Mouse (Mus musculus): ENCODE data around the gene 1700025C18Rik. TPM values are rescaled to one million over a fixed set of nuclear protein-coding genes. Genes with fewer than 3 reads are reported as not detected.

1700025C18Rik gene
- polyA plus RNA-seq, 1 experiment from 2014 or later: not detected

DNA sequence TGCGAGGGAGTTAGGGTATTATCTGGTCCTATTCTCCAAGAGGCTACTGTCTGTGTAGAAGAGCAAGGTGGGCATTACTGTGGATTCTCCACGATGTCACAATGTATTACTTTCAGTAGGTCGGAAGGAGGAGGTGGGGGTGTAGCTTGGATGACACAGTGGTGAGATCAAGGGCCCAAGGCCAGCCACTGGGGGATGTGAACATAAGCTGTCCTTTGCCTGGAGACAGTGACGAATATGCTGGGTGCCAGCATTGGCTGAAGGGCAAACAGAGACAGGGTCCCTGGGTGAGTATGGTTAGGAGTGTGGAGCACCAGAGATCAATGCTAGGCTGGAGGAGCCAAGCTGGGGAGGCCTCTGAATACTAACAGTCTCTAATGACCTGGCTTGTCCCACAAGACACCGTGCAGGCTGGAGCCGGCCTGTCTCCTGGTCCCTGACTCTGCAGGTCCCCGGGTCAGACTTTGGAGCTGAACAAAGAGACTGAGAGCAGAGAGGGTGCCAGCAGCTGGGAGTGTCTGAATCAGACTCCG, 949 bp upstream of the 1700025C18Rik start:
- Histone ChIP-seq H3K9me3 (ENCODE audit: control insufficient read depth, low read length) (no peaks in the 10 kb centered on the region), H3K9ac (ENCODE audit: low read length) (no peak overlapping the region), H3K36me3 (ENCODE audit: control insufficient read depth, insufficient read depth, low read length) (no peaks in the 10 kb centered on the region), H3K4me1 (ENCODE audit: control insufficient read depth, insufficient read depth, low read length) (0 out of 2 replicates have a peak, but pooled peaks cover 1% of the 10 kb centered on the region), H3K4me2 (ENCODE audit: low read depth) (no peak overlapping the region), H3K27me3 (ENCODE audit: control insufficient read depth, insufficient read depth, low read length) (no peaks in the 10 kb centered on the region), H3K27ac (ENCODE audit: low read depth, low read length) (no peak overlapping the region), H3K4me3 (ENCODE audit: low read depth, low read length) (no peak overlapping the region)
- ATAC-seq (ENCODE audit: insufficient read depth, low FRiP score, low TSS enrichment) (no peak), DNase-seq (ENCODE audit: low spot score) (no peak)
- 73% methylated on average over 8 of the region's 8 CpGs for WGBS

DNA sequence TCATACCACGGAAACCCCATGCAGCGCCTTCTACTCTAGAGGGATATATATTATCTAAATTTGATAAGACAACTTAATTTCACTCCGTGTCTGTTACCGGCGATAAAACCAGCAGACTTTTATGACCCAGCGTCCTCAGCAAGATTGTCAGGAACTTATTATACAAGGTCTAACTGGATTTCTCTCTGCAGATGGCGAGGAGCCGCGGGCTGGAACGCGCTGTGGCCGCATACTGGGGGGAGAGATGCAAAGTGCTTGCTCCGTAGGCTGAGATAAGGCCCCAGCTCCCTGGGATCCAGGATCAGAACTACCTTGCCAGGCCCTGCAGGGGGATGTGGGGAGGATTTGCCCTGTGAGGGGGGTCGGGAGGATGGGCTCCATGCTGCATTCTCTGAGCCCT, 1.1 kb downstream of the 1700025C18Rik start:
- WGBS: 49% methylated on average over 14 of the region's 14 CpGs

DNA sequence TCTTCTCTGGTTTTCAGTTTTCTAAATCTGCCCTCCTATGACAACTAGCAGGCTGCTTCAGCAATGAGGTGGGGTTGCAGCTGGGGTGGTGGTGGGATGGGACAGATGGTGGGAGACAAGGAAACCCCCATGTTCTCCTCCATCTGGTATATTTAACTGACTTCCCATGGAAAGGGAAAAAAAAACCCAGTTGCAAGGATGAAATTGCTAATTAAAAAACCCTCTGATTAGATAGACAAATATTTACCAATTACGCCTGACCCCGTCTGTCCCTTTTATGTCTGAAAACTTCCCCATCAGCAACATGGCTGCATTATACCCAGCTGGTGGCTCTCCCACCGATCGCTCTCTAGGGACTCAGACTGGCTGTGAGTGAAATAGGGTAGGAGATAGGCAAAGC, 3.9 kb downstream of the 1700025C18Rik start:
- no peaks in the 10 kb centered on the region for H3K36me3 ChIP-seq (ENCODE audit: control insufficient read depth, insufficient read depth, low read length)
- H3K4me2 ChIP-seq (ENCODE audit: low read depth): no peak overlapping the region
- no peak overlapping the region for H3K4me3 ChIP-seq (ENCODE audit: low read depth, low read length)
- H3K4me1 ChIP-seq (ENCODE audit: control insufficient read depth, insufficient read depth, low read length): no peaks in the 10 kb centered on the region
- no peaks in the 10 kb centered on the region for H3K27me3 ChIP-seq (ENCODE audit: control insufficient read depth, insufficient read depth, low read length)
- H3K9me3 ChIP-seq (ENCODE audit: control insufficient read depth, low read length): no peaks in the 10 kb centered on the region
- DNase-seq (ENCODE audit: low spot score) (no peak), ATAC-seq (ENCODE audit: insufficient read depth, low FRiP score, low TSS enrichment) (no peak)
- WGBS: 81% methylated on average over 4 of the region's 4 CpGs
- H3K27ac ChIP-seq (ENCODE audit: low read depth, low read length): no peak overlapping the region
- H3K9ac ChIP-seq (ENCODE audit: low read length): no peak overlapping the region

More for the DNA sequence above, 1.1 kb downstream of the 1700025C18Rik start:
- DNase-seq (ENCODE audit: low spot score) (no peak), ATAC-seq (ENCODE audit: insufficient read depth, low FRiP score, low TSS enrichment) (no peak)
- H3K27me3 ChIP-seq (ENCODE audit: control insufficient read depth, insufficient read depth, low read length): no peaks in the 10 kb centered on the region
- H3K36me3 ChIP-seq (ENCODE audit: control insufficient read depth, insufficient read depth, low read length): no peaks in the 10 kb centered on the region
- no peak overlapping the region for H3K4me3 ChIP-seq (ENCODE audit: low read depth, low read length)
- H3K4me2 ChIP-seq (ENCODE audit: low read depth): no peak overlapping the region
- H3K9me3 ChIP-seq (ENCODE audit: control insufficient read depth, low read length): no peaks in the 10 kb centered on the region
- H3K9ac ChIP-seq (ENCODE audit: low read length): no peak overlapping the region
- H3K4me1 ChIP-seq (ENCODE audit: control insufficient read depth, insufficient read depth, low read length): no peaks in the 10 kb centered on the region
- no peak overlapping the region for H3K27ac ChIP-seq (ENCODE audit: low read depth, low read length)

DNA sequence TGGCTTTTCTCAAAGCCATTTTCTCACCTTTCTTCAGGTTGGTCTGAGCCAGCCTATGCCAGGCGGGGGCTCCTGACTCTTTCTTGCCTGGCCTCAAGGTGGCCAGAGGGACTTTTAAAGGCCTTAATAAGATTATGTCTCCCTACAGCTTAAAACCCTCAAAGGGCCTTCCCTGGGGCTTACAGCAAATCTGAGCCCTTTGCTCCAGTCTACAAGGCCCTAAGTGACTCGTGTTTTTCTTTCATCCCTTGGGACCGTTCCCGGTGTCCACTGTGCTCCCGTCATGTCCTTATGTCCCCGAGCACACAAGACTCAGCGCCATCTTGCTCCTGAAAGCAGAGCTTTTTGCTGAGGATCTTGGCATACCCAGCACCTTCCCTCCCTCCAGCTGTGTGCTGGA, 9.3 kb downstream of the 1700025C18Rik start:
- 38% methylated on average over 7 of the region's 7 CpGs for WGBS
- H3K4me3 ChIP-seq (ENCODE audit: low read depth, low read length): no peak overlapping the region
- H3K27me3 ChIP-seq (ENCODE audit: control insufficient read depth, insufficient read depth, low read length): peaks cover 39% of the 10 kb centered on the region
- peaks cover 14% of the 10 kb centered on the region for H3K4me1 ChIP-seq (ENCODE audit: control insufficient read depth, insufficient read depth, low read length)
- H3K9ac ChIP-seq (ENCODE audit: low read length): no peak overlapping the region
- no peak overlapping the region for H3K4me2 ChIP-seq (ENCODE audit: low read depth)
- ATAC-seq (ENCODE audit: insufficient read depth, low FRiP score, low TSS enrichment): no peak
- H3K9me3 ChIP-seq (ENCODE audit: control insufficient read depth, low read length): no peaks in the 10 kb centered on the region
- H3K36me3 ChIP-seq (ENCODE audit: control insufficient read depth, insufficient read depth, low read length): no peaks in the 10 kb centered on the region
- H3K27ac ChIP-seq (ENCODE audit: low read depth, low read length): no peak overlapping the region
- DNase-seq (ENCODE audit: low spot score): no peak

DNA sequence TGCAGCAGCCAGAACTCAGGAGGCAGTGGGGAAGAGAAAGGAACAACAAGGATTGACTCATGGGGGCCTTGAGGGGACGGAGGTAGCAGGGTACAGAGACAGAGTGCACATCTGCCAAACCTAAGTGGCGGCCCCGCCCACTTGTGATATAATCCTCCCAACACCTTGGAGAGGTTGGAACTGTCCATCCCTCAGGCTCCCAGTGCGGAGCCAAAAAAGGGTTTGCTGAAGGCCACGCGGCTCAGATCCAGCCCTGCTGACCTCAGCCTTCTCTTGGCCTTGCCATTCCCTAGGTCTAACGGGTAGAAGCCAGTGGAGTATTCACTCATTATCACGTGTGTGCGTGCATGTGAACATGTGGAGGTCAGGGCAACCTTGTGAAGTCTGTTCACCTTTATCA, 9.9 kb downstream of the 1700025C18Rik start:
- H3K9me3 ChIP-seq (ENCODE audit: control insufficient read depth, low read length): no peaks in the 10 kb centered on the region
- DNase-seq (ENCODE audit: low spot score): no peak
- H3K27me3 ChIP-seq (ENCODE audit: control insufficient read depth, insufficient read depth, low read length): peaks cover 45% of the 10 kb centered on the region
- H3K4me1 ChIP-seq (ENCODE audit: control insufficient read depth, insufficient read depth, low read length): peaks cover 14% of the 10 kb centered on the region
- no peak overlapping the region for H3K27ac ChIP-seq (ENCODE audit: low read depth, low read length)
- no peak overlapping the region for H3K4me3 ChIP-seq (ENCODE audit: low read depth, low read length)
- H3K9ac ChIP-seq (ENCODE audit: low read length): no peak overlapping the region
- no peaks in the 10 kb centered on the region for H3K36me3 ChIP-seq (ENCODE audit: control insufficient read depth, insufficient read depth, low read length)
- H3K4me2 ChIP-seq (ENCODE audit: low read depth): no peak overlapping the region
- ATAC-seq (ENCODE audit: insufficient read depth, low FRiP score, low TSS enrichment): no peak
- WGBS: 22% methylated on average over 9 of the region's 9 CpGs

DNA sequence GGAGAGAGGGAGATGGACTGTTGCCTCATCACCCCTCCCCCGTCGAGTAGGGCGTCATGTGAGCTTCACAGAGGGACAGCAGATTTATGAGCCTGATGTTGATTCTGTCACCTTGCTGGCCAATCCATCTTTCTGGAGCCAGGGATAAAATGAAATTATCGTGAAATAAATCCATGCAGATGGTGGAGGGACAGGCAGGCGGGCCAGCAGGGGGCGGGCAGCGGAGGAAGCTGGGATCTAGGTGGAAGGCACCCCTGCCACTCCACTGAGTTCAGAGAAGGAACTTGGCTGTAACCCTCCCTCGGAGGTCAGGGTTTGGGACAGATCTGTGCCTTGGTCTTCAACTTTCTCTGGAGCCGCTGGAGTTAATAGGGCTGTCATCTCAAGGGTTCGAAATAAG, 11.9 kb downstream of the 1700025C18Rik start:
- Histone ChIP-seq H3K36me3 (ENCODE audit: control insufficient read depth, insufficient read depth, low read length) (no peaks in the 10 kb centered on the region), H3K9ac (ENCODE audit: low read length) (no peak overlapping the region), H3K4me3 (ENCODE audit: low read depth, low read length) (no peak overlapping the region), H3K4me2 (ENCODE audit: low read depth) (no peak overlapping the region), H3K27ac (ENCODE audit: low read depth, low read length) (no peak overlapping the region), H3K4me1 (ENCODE audit: control insufficient read depth, insufficient read depth, low read length) (peaks cover 14% of the 10 kb centered on the region), H3K9me3 (ENCODE audit: control insufficient read depth, low read length) (no peaks in the 10 kb centered on the region), H3K27me3 (ENCODE audit: control insufficient read depth, insufficient read depth, low read length) (peaks cover 57% of the 10 kb centered on the region)
- DNase-seq (ENCODE audit: low spot score) (peak; percentile 55), ATAC-seq (ENCODE audit: insufficient read depth, low FRiP score, low TSS enrichment) (no peak)
- WGBS: 30% methylated on average over 10 of the region's 10 CpGs

DNA sequence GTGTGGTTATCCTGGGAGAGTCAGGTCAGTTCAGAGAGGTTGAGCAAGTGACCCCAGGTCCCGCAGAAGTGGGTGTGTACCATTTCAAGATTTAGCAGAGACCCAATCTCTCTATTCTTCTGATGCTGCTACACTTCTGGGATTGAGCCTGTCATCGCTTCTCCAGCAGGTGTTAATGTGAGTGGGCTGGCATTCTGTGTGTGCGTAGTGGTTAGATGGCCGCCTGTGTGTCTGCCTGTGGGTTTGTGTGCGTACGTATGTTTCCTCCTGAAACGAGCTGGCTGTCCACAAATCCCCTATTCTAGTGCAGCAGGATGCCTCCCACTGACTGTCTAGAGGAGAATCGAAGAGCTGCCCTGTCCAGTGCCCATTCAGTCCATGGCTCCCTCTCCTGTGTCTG, 12.5 kb downstream of the 1700025C18Rik start:
- Histone ChIP-seq H3K4me2 (ENCODE audit: low read depth) (no peak overlapping the region), H3K27me3 (ENCODE audit: control insufficient read depth, insufficient read depth, low read length) (peaks cover 62% of the 10 kb centered on the region), H3K9ac (ENCODE audit: low read length) (no peak overlapping the region), H3K4me3 (ENCODE audit: low read depth, low read length) (no peak overlapping the region), H3K27ac (ENCODE audit: low read depth, low read length) (no peak overlapping the region), H3K4me1 (ENCODE audit: control insufficient read depth, insufficient read depth, low read length) (peaks cover 14% of the 10 kb centered on the region), H3K9me3 (ENCODE audit: control insufficient read depth, low read length) (no peaks in the 10 kb centered on the region), H3K36me3 (ENCODE audit: control insufficient read depth, insufficient read depth, low read length) (no peaks in the 10 kb centered on the region)
- DNase-seq (ENCODE audit: low spot score): no peak
- no peak for ATAC-seq (ENCODE audit: insufficient read depth, low FRiP score, low TSS enrichment)
- WGBS: 75% methylated on average over 8 of the region's 8 CpGs

DNA sequence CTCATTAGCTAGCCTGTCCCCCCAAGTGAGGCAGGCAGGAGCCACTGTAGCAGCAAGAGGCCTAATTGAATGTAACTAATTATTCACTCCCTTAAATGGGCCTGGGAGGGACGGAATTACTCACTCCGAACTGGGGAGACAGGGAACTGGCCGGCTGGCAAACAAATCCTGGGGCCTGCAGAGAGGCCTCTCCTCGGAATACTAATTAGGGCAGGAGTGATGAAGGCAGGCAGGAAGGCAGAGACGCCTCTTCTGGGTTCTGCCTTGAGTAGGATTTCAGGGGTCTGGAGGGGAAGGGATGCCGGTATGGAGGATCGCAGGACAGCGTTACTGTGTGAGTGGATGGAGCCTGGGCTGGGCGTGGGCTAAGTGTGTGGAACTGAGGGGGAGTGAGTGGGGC, 13.5 kb downstream of the 1700025C18Rik start:
- H3K4me3 ChIP-seq (ENCODE audit: low read depth, low read length): no peak overlapping the region
- H3K27me3 ChIP-seq (ENCODE audit: control insufficient read depth, insufficient read depth, low read length): peaks cover 63% of the 10 kb centered on the region
- ATAC-seq (ENCODE audit: insufficient read depth, low FRiP score, low TSS enrichment) (peak; percentile 61; the same call in 1 of the 2 replicates), DNase-seq (ENCODE audit: low spot score) (peak; percentile 63)
- peaks cover 14% of the 10 kb centered on the region for H3K4me1 ChIP-seq (ENCODE audit: control insufficient read depth, insufficient read depth, low read length)
- no peak overlapping the region for H3K27ac ChIP-seq (ENCODE audit: low read depth, low read length)
- no peaks in the 10 kb centered on the region for H3K9me3 ChIP-seq (ENCODE audit: control insufficient read depth, low read length)
- no peak overlapping the region for H3K9ac ChIP-seq (ENCODE audit: low read length)
- no peaks in the 10 kb centered on the region for H3K36me3 ChIP-seq (ENCODE audit: control insufficient read depth, insufficient read depth, low read length)
- WGBS: 3% methylated on average over 9 of the region's 9 CpGs
- H3K4me2 ChIP-seq (ENCODE audit: low read depth): no peak overlapping the region

DNA sequence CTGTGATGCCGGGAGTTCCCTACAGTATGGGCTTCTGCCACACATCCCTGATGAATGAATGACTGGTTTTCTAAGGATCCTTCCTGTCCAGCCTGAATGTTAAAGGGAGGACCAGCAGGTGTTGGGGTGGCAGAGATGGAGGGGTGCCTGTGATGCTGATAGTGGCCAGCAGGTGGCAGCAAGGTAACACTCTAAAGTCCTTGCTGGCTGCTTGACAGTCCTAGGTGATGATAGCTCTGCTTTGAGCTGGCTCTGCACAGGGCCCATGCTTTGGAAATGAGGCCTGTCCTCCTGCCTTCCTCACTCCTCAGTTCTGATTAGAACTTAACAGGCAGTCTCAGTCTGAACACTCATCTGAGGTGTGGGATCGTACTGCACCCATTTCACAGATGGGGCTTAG, 15.6 kb downstream of the 1700025C18Rik start:
- peaks cover 16% of the 10 kb centered on the region for H3K4me1 ChIP-seq (ENCODE audit: control insufficient read depth, insufficient read depth, low read length)
- no peak for ATAC-seq (ENCODE audit: insufficient read depth, low FRiP score, low TSS enrichment)

More for the DNA sequence above, 15.6 kb downstream of the 1700025C18Rik start:
- Histone ChIP-seq H3K4me3 (ENCODE audit: low read depth, low read length) (no peak overlapping the region), H3K36me3 (ENCODE audit: control insufficient read depth, insufficient read depth, low read length) (no peaks in the 10 kb centered on the region), H3K27ac (ENCODE audit: low read depth, low read length) (no peak overlapping the region), H3K27me3 (ENCODE audit: control insufficient read depth, insufficient read depth, low read length) (peaks cover 54% of the 10 kb centered on the region), H3K9me3 (ENCODE audit: control insufficient read depth, low read length) (no peaks in the 10 kb centered on the region), H3K9ac (ENCODE audit: low read length) (no peak overlapping the region), H3K4me2 (ENCODE audit: low read depth) (no peak overlapping the region)
- peak; percentile 86 for DNase-seq (ENCODE audit: low spot score)
- WGBS: 38% methylated on average over 2 of the region's 2 CpGs

Data from neural tube, embryonic 11.5 days (tissue).